Mouse (Mus musculus) c-Kit-negative CD71-positive TER-119-positive erythroid progenitor cells, embryonic 14.5 days (primary cell): ENCODE results near the gene C1qtnf5.

ENCODE experiments used
- DNase-seq: peaks from one replicate; pipeline ENCODE4 v3.0.0-alpha.2; 2013; ENCODE audit warnings: low read depth, low spot score

The C1qtnf5 gene

GRCm38 (mm10) chr9:44131276-44131590 is 24.2 kb downstream of the C1qtnf5 start:
- DNase-seq: no peak

DNA sequence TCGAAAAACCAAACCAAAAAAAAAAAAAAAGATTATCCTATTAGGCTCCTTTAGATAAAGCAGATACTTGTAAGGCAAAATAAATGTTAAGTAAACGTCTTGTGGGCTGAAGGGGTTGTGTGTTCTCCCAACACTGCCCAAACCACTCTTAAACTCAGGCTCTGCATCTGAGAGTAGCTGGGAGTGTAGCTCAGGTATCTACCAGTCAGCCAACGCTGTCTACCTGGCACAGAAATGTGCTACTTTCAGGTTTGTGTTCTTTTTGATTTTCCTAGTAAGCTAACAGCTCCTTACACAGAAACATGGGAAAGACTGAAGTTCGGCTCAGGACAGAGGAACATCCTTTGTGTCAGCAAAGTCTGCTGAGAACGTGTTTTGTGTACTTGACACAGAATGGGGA is 25.2 kb downstream of the C1qtnf5 start:
- no peak for DNase-seq

DNA sequence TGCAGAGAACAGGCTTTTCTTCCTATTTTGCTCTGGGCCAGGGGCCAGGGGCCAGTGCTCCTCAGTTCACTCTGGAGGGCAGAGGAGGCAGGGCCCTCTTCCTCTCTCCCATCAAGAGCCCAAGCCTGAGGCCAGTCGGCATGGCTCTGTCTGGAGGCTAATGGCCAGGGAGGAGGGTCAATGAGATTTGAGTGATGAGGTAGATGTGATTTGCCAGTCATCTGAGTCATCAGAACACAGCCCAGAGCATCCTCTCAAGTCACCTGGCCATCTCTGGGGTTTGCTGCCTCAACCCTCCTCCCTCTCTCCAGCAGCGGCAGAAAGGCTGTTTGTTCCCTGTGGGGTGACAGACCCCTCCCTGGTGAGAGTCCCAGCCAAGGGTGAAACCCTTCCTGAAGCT is 26.2 kb downstream of the C1qtnf5 start:
- no peak for DNase-seq

DNA sequence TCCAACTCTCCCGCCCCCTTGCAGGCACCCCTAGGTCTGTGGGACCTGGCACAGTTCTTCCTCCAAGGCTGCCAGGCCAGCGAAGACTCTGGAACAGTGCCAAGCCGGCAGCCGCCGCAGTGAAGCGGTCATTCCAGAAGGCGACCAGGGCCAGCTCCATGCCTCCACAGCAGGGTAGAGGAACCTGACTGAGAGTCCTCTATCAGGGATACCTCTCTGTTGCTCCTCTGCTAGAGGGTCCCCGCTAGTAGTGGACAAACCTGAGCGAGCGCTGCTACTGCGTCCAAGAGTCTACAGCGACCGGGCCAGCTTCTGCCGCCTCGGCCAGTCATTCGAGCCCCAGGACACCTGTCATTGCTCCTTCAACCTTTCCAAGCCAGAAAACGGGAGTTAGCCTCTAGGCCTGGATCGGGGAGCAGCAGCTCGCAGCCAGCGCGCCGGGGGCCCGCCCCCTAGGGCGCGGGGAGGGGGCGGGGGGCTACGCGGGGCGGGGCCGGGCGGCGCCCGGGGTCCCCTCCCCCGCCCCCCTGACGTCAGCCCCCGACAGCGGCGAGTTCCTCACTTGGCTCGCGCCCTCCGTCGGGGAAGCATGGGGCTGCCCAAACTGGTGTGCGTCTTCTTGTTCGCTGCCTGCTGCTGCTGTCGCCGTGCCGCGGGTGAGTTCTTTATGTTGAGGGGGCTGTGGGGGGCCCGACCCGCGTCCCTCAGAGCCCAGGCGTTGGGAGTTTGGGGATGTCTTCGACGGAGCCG is 27.2 kb downstream of the C1qtnf5 start, which contains the start of gene Mcam:
Gene Mcam (plus strand): TSS at position 369 of the 750 bp plus-strand sequence.
- no peak for DNase-seq

DNA sequence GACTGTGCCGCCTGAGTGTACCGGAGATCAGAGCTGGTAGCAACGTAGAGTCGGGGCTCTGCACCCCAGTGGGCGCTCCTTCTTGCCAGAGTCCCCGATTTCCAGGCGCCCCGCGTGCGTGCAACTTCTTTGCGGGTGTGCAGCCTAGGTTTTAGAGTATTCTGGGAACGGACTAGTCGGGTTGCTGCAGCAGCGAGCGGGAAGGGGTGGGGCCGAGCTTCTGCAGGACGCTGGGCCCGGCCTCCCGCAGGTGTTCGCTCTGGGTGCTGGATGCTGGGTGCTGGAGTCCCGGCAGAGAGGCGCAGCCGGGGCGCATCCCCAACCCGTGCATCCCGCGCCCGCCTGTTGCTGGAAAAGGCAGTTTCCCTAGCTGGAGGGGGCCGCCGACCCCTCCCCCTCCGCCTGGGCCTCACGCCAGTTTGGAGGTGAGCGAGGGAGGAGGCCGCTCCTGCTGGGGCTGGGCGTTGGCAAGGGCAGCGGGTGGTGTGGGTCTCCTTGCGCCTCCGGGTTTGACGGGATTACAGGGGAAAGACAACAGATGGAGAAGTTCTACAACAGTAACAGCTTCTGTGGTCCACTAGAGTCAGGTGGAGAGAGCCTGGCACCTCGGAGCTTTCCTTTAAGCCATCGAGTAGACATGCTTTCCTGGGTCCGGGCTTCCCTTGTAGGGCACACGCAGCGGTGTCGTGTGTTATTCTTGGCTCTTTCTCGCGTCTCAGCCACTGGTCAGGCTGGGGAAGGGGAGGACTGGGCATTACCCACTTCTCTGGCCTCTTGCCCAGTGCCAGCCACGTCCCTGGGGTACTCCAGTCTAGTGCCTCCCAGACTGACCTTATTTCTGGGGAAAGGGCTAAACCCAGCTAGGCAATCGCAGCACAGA is 28.0 kb downstream of the C1qtnf5 start:
- no peak for DNase-seq

DNA sequence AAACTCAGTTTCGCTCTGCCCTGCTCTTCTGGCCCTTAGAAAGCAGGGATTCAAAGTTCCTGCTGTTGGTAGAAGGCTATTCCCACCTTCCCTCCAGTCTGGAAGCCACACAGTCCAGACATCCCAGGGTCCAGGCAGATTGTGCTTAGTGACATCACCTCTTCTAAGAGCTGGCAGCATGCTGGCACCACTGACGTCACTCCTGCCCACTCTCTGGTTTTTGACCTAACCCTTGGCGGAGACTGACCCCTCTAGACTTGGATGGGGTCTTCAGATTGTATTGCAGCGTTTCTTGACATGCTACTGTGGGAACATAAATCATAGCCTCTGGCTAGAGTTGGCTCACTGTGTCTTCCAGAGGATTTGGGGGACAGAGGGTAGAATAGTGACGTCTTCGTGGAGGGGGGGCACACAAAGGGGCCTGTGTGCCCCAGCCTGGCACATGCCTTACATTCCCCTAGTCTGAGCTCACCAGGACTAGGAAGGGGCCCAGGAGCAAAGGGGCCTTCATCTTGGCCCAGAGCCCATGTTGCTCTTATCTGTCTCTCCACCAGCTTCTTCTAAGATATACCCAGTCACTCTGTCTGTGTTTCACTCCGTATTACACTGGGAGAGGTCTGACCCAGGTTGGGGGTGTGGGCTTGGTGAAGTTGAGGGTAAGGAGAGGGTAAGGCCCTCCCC is 28.8 kb downstream of the C1qtnf5 start:
- no peak for DNase-seq

GRCm38 (mm10) chr9:44137846-44138245 is 30.8 kb downstream of the C1qtnf5 start:
- DNase-seq: no peak

DNA sequence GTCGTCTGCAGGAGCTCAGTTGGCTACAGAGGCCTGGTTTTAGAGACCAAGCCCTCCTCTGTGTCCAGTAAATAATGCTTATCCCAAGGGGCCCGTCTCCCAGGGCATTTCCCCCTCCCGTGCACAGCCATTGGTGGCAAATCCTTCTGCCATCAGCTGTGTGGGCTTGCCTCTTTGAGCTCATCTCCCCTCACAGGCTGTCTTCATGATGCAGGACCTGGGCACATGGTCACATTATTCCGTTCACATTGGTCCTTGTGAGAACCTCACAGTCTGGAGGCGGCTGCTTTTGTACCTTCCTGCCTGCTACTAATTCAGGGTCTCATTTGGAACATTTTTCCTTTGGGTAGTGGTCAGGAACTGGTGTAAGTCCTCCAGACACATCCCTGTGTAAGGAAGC is 34.9 kb downstream of the C1qtnf5 start:
- DNase-seq: no peak

- DNase-seq: no peak
Observed at GRCm38 (mm10) chr9:44143421-44143820, 36.4 kb downstream of the C1qtnf5 start.

DNA sequence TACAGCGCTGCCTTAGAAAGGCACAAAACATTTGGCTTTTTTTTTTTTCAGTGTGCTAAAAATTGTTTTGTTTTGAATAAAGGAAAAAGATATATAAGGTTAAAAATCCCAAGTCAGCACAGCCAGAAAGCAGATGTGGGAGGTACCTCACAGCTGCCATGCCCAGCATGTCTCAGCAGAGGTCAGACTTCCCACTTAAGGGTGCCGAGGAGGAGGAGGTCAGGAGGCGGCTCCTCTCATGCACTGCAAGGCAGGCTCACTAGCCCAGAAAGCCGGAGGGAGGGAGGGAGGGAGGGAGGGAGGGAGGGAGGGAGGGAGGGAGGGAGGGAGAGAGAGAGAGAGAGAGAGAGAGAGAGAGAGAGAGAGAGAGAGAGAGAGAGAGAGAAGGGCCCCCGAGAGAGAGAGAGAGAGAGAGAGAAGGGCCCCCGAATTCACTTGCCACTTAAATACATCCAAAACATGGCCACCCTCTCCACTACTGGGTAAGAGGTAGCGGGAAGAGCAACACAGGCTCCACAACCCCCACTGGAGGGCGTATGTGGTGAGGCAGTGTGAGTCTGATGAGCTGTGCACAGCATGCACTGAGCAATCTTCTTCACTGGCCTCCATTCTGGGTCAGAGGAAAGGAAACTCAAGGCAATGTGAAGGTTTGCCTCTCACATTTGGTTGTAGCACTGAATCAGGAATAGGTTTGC is 37.1 kb downstream of the C1qtnf5 start:
- DNase-seq: no peak

DNA sequence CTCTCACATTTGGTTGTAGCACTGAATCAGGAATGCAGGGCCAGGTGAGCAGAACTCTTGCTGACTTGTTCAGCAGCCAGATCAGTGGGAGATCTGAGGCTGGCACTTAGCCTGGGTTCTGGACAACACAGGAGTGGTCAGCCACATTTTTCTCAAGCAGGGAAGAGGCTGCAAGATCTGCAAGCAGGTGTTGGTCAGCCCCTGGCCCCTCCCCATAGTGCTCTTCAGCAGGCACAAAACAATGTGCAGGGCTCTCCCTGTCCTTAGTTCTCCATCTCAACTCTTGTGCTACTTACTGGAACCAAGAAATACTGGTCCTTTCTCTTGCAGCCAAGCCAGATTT is 37.6 kb downstream of the C1qtnf5 start:
- DNase-seq: no peak

DNA sequence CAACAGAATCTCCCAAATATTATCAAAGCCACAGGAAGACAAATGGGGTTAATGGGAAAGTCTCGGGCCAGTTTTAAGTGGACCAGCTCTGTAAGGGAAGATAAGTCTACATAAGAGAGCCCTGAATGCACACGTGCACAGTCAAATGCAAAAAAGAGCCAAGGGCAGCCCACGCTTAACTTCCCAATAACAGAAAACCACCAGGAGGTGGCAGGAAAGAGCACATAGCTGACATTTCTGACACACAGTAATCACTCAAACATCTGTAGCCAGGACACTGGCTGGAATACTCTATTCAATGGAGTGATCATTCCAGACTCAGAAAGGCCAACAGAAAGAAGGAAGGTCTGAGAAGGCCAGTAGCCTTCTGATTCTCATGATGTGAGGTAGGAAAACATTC is 40.2 kb downstream of the C1qtnf5 start:
- DNase-seq: no peak
